Mouse (Mus musculus) embryo, embryonic 11.5 days (tissue): ENCODE data around the gene 2310011J03Rik.
"Not testable (repeated sequence)": the region's sequence is repeated elsewhere in the genome, so short reads cannot be mapped to it uniquely, and the experiment has no call there.

Experiments used
- DNase-seq: peaks from one replicate; pipeline ENCODE4 v3.0.0-alpha.2; 2012; ENCODE audit warnings: low read depth, low spot score

Gene 2310011J03Rik

GRCm38 (mm10) chr10:80320340-80320760 is at the start of gene 2310011J03Rik:
2310011J03Rik (minus strand) TSS chr10:80320537.
- peak; percentile 81 for DNase-seq

GRCm38 (mm10) chr10:80368392-80368791 is 48.1 kb upstream of the 2310011J03Rik start:
- DNase-seq = no peak

- no peak for DNase-seq
Measured at GRCm38 (mm10) chr10:80367954-80368353, 47.6 kb upstream of the 2310011J03Rik start.

- DNase-seq = no peak
Measured at GRCm38 (mm10) chr10:80365736-80366135, 45.4 kb upstream of the 2310011J03Rik start.

- no peak for DNase-seq
Measured at GRCm38 (mm10) chr10:80363734-80364133, 43.4 kb upstream of the 2310011J03Rik start.

- no peak for DNase-seq
Measured at GRCm38 (mm10) chr10:80357994-80358639, 37.8 kb upstream of the 2310011J03Rik start.

- no peak for DNase-seq
Measured at GRCm38 (mm10) chr10:80357336-80357735, 37.0 kb upstream of the 2310011J03Rik start.

- DNase-seq = no peak
Measured at GRCm38 (mm10) chr10:80356737-80357136, 36.4 kb upstream of the 2310011J03Rik start.

- DNase-seq = no peak
Measured at GRCm38 (mm10) chr10:80356001-80356682, 35.8 kb upstream of the 2310011J03Rik start, which contains the start of gene Plk5. Plk5 (plus strand) TSS chr10:80356459.

GRCm38 (mm10) chr10:80355431-80355830 is 35.1 kb upstream of the 2310011J03Rik start:
- DNase-seq = no peak

GRCm38 (mm10) chr10:80352727-80353126 is 32.4 kb upstream of the 2310011J03Rik start:
- DNase-seq = no peak

- no peak for DNase-seq
Measured at GRCm38 (mm10) chr10:80351896-80352295, 31.6 kb upstream of the 2310011J03Rik start.

GRCm38 (mm10) chr10:80350292-80350691 is 30.0 kb upstream of the 2310011J03Rik start:
- peak; percentile 75 for DNase-seq

- DNase-seq = no peak
Measured at GRCm38 (mm10) chr10:80348981-80349380, 28.6 kb upstream of the 2310011J03Rik start.

GRCm38 (mm10) chr10:80348244-80348781 is 28.0 kb upstream of the 2310011J03Rik start, which contains the start of gene Adamtsl5:
Adamtsl5 (minus strand) TSS chr10:80348412.
- no peak for DNase-seq

GRCm38 (mm10) chr10:80347514-80347967 is 27.2 kb upstream of the 2310011J03Rik start:
- no peak for DNase-seq

GRCm38 (mm10) chr10:80345929-80346328 is 25.6 kb upstream of the 2310011J03Rik start:
- not testable (repeated sequence) for DNase-seq

GRCm38 (mm10) chr10:80345122-80345521 is 24.8 kb upstream of the 2310011J03Rik start:
- DNase-seq = no peak

- DNase-seq = no peak
Measured at GRCm38 (mm10) chr10:80344131-80344661, 23.9 kb upstream of the 2310011J03Rik start.

GRCm38 (mm10) chr10:80343425-80343895 is 23.1 kb upstream of the 2310011J03Rik start:
- no peak for DNase-seq

- no peak for DNase-seq
Measured at GRCm38 (mm10) chr10:80342749-80343424, 22.6 kb upstream of the 2310011J03Rik start.
